Mouse (Mus musculus): Measurements from ENCODE around the gene Hoxb1. TPM values are rescaled to one million over a fixed set of nuclear protein-coding genes. Genes with fewer than 3 reads are reported as not detected.

The Hoxb1 gene
- polyA plus RNA-seq (2012): not detected in 2 replicates

DNA sequence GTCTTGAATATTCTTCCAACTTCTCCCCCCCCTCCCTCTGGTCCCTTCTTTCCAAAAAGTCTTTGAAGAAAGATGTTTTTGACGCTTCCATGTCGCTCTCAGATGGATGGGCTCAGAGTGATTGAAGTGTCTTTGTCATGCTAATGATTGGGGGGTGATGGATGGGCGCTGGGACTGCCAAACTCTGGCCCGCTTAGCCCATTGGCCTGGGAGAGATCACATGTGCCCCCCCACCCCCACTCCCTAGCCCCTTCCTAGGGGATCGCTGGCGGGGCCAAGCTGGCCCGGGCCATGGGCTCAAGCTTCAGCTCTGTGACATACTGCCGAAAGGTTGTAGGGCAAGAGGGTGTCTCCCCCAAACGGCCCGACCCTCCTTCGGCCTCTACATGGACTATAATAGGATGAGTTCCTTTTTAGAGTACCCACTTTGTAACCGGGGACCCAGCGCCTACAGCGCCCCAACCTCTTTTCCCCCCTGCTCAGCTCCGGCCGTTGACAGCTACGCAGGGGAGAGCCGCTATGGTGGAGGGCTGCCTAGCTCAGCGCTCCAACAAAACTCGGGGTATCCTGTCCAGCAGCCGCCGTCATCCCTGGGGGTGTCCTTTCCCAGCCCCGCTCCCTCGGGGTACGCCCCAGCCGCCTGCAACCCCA lies at the start of gene Hoxb1:
Gene Hoxb1 (plus strand): TSS at position 312 of the 651 bp plus-strand sequence.
- TF ChIP-seq GATA1 (IDR thresholded peaks at IDR 0.05; ENCODE audit: low read length): no peak

GRCm38 (mm10) chr11:96316696-96317607 lies 48.6 kb upstream of the Hoxb1 start:
- no peak for TF ChIP-seq GATA1 (IDR thresholded peaks at IDR 0.05; ENCODE audit: low read length)

GRCm38 (mm10) chr11:96317608-96318367 lies 47.8 kb upstream of the Hoxb1 start, which contains the start of gene Hoxb4:
Gene Hoxb4, plus strand, starts transcription at chr11:96318267.
- TF ChIP-seq GATA1 (IDR thresholded peaks at IDR 0.05; ENCODE audit: low read length): no peak

- no peak for TF ChIP-seq GATA1 (IDR thresholded peaks at IDR 0.05; ENCODE audit: low read length)
Measured at GRCm38 (mm10) chr11:96318368-96319070, 47.0 kb upstream of the Hoxb1 start.

DNA sequence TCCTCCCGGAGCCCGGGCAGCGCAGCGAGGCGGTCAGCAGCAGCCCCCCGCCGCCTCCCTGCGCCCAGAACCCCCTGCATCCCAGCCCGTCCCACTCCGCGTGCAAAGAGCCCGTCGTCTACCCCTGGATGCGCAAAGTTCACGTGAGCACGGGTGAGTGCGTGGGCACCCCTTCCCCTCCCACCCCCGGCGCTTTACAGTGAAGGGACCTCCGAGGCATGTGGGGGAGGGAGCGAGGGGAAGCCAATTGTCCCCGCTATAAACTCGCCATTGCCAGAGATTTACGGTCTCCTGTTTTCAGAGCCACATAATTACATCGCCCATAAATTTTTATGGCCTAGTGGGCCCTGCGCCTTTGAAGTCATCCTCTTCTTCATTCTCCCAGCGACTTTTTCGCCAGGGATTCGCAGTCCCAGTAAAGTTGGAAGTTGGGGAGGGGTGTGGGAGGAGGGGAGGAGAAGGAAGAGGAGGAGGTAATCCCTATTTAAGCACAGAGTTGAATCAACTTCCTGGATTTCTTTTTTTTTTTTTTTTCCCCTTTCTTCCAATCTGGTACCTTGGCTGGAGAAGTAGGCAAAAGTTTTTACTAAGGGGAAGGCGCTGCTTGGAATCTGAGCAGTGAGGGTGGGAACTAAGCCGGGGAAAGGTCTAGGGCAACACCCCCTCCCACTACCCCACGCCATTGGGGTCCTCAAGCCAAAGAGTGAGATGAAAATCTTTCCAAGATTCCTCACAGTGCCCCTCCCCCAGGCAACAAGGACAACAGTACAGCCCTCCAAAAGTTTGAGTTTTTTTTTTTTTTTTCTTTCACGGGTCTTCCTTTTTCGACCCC lies 46.3 kb upstream of the Hoxb1 start:
- TF ChIP-seq GATA1 (IDR thresholded peaks at IDR 0.05; ENCODE audit: low read length): no peak

- no peak for TF ChIP-seq GATA1 (IDR thresholded peaks at IDR 0.05; ENCODE audit: low read length)
Measured at GRCm38 (mm10) chr11:96319910-96320309, 45.6 kb upstream of the Hoxb1 start.

DNA sequence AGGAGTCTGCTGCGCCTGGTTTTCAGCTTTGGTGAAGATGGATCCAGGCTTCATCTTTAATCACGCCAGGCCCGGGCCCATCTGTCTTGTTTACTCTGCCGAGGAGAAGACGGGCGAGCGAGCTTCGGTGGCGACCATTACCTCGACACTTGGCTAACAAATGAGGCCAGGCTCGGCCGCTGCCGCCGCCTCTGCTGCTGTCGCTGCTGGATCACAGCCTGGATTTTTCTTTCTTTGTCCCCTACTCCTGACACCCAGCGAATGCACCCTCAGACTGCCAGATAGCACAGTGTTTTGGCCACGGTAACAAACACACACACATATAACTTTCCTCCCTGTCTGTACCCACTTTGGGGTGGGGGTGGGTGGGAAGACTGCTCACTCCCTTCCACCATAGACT lies 44.9 kb upstream of the Hoxb1 start:
- no peak for TF ChIP-seq GATA1 (IDR thresholded peaks at IDR 0.05; ENCODE audit: low read length)

DNA sequence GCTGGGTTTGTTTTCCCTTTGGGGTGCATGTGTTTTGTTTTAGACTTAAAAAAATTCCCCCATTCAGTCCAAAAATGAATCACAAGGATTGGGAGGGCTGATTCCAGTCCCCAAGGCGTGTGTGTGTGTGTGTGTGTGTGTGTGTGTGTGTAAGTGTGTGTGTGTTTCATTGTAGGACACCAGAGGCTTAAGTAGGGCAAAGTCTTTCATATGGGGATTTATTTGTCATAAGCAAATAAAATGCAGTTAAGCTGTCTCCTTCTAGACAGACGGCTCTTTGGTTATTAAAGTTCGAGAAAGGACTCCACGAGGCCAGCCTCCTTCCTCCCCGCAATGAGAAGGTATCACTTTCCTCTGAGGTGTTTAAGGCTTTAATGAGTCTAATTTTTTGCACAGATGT lies 43.7 kb upstream of the Hoxb1 start:
- TF ChIP-seq GATA1 (IDR thresholded peaks at IDR 0.05; ENCODE audit: low read length): no peak

DNA sequence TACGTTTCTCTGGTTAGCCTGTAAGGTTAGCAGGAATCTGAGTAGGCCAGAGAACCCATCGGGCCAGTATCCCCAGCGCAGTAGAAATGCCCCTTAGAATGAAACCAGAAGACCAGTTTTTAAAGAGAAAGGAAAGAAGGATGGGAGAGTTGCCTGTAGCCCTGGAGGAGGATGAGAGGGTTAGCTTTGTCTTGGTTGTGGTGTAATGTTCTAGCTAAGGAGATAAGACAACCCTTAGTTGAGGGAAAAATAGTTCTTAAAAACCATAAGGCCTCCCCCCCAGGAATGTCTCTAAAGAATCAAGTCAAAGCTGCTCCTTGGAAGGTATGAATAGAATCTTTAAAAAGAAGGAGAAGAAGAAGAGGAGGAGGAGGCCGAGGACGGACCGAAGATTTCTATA lies 42.8 kb upstream of the Hoxb1 start:
- no peak for TF ChIP-seq GATA1 (IDR thresholded peaks at IDR 0.05; ENCODE audit: low read length)

- TF ChIP-seq GATA1 (IDR thresholded peaks at IDR 0.05; ENCODE audit: low read length): no peak
Measured at GRCm38 (mm10) chr11:96323154-96323553, 42.4 kb upstream of the Hoxb1 start, which contains the start of gene Hoxb3. Gene Hoxb3, plus strand, starts transcription at chr11:96323326.

GRCm38 (mm10) chr11:96324125-96324524 lies 41.4 kb upstream of the Hoxb1 start:
- no peak for TF ChIP-seq GATA1 (IDR thresholded peaks at IDR 0.05; ENCODE audit: low read length)

DNA sequence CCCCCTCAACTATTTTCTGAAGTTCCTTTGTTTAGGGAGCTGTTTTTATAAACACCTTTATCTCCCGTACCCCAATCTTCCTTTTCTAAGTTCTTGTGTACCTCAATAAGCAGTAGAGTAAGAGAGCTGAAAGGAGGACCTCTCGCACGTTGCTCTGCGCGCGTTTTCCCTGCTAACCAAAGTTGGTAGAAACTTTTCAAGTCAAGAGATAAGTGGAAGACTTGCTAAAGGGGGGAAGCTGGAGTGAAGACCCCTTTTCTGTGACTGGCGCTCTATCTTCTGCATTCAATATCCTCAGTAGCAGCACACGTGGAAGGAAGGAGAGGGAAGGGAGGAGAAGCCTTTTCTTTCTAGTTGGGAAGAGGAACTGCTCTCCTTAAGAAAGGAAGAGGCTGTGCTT lies 40.6 kb upstream of the Hoxb1 start:
- no peak for TF ChIP-seq GATA1 (IDR thresholded peaks at IDR 0.05; ENCODE audit: low read length)

- TF ChIP-seq GATA1 (IDR thresholded peaks at IDR 0.05; ENCODE audit: low read length): no peak
Measured at GRCm38 (mm10) chr11:96325747-96326212, 39.8 kb upstream of the Hoxb1 start.

DNA sequence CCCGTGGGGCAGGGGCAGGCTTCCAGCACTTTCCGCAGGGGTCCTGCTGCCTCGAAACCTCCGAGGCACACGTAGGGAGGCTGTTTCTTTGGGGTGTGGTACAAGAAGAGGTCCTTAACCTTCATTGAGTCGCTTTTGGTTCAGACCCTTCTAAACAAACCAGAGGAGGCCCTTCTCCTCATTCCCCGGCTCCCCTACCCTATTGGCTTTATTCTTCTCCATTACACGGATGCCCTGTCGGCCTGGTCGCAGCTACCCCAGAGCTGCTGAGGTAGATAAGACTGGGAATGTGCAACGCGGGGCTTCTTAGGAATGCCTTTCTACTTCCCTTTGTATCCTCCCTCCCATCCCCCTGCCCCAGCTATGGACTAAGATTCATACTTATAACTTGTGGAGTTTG lies 38.8 kb upstream of the Hoxb1 start:
- no peak for TF ChIP-seq GATA1 (IDR thresholded peaks at IDR 0.05; ENCODE audit: low read length)
